Mouse (Mus musculus) spleen, adult 2 months (tissue): ENCODE measurements around the gene Tspan13. TPM values are rescaled to one million over a fixed set of nuclear protein-coding genes. Genes with fewer than 3 reads are reported as not detected.

Experiments
- DNase-seq, 2 experiments: peaks; one replicate each; pipeline versions ENCODE4 v3.0.0 to v3.0.0-alpha.2; 2012 to 2021; ENCODE audit warnings: low spot score in 2 of 2, low read depth in 1 of 2
- H3K27ac ChIP-seq: fragments of 200-500 bp; 2 replicates; pipeline ENCODE4 v1.5.1; 2012; ENCODE audit warnings: low read length, inconsistent platforms; ENCODE audit not compliant: insufficient read depth
- H3K27me3 ChIP-seq: fragments of 200-500 bp; 2 replicates; pipeline ENCODE4 v1.6.1; 2012; ENCODE audit warnings: mild to moderate bottlenecking, moderate library complexity, low read length, inconsistent platforms; ENCODE audit not compliant: control insufficient read depth, insufficient read depth
- H3K36me3 ChIP-seq: fragments of 200-500 bp; 2 replicates; pipeline ENCODE4 v1.6.1; 2012; ENCODE audit warnings: mild to moderate bottlenecking, low read length, inconsistent platforms; ENCODE audit not compliant: control insufficient read depth, insufficient read depth
- H3K4me1 ChIP-seq: fragments of 200-500 bp; 2 replicates; pipeline ENCODE4 v1.6.1; 2011; ENCODE audit warnings: inconsistent platforms; ENCODE audit not compliant: control insufficient read depth, insufficient read depth, insufficient read length
- H3K4me3 ChIP-seq: fragments of 200-500 bp; 2 replicates; pipeline ENCODE4 v1.5.1; 2011; ENCODE audit warnings: mild to moderate bottlenecking, inconsistent platforms; ENCODE audit not compliant: insufficient read depth, insufficient read length; ENCODE audit errors: extremely low read depth
- CTCF ChIP-seq: fragments of 200-500 bp; IDR thresholded peaks from 2 replicates; pipeline ENCODE4 v1.5.1; 2011; ENCODE audit warnings: mild to moderate bottlenecking, inconsistent platforms; ENCODE audit not compliant: insufficient read depth, insufficient read length, insufficient replicate concordance; ENCODE audit errors: extremely low read depth
- POLR2A ChIP-seq: fragments of 200-500 bp; IDR thresholded peaks from 2 replicates; pipeline ENCODE4 v1.6.1; 2011; ENCODE audit warnings: low read depth, low read length, inconsistent platforms
- WGBS: fragments of 180-500 bp; shearing (Covaris S2); methylation state at CpG from one replicate; pipeline ENCODE4 v1.1.7; 2018; 5-methylcytosine and 5-hydroxymethylcytosine counted together
- polyA plus RNA-seq: library from polyadenylated mRNA; depleted of rRNA; stranded (reverse); fragments of >200 nt; gene quantifications from 2 replicates; pipeline ENCODE4 v1.2.3, GENCODE M21; 2012; rRNA removed

Gene Tspan13
- polyA plus RNA-seq, 1 experiment = 298 TPM

GRCm38 (mm10) chr12:35981732-35982360 is 60.5 kb downstream of the Tspan13 start:
- 33% methylated on average over 6 of the region's 6 CpGs for WGBS
- no peak for DNase-seq
- TF ChIP-seq CTCF (no peak), POLR2A (no peak)

GRCm38 (mm10) chr12:35979625-35980024 is 62.7 kb downstream of the Tspan13 start:
- no peak overlapping the region for H3K27ac ChIP-seq
- TF ChIP-seq POLR2A = no peak
- 90% methylated on average over 5 of the region's 5 CpGs for WGBS
- no peak overlapping the region for H3K4me3 ChIP-seq
- no peaks in the 10 kb centered on the region for H3K27me3 ChIP-seq
- peaks cover 6% of the 10 kb centered on the region; the same call in 1 of the 2 replicates for H3K4me1 ChIP-seq
- H3K36me3 ChIP-seq = no peaks in the 10 kb centered on the region
- no peak for DNase-seq

More at GRCm38 (mm10) chr12:35981732-35982360, 60.5 kb downstream of the Tspan13 start:
- Histone ChIP-seq H3K4me1 (peaks cover 6% of the 10 kb centered on the region; the same call in 1 of the 2 replicates), H3K36me3 (no peaks in the 10 kb centered on the region), H3K27ac (no peak overlapping the region), H3K27me3 (no peaks in the 10 kb centered on the region), H3K4me3 (no peak overlapping the region)

GRCm38 (mm10) chr12:35977633-35978246 is 64.6 kb downstream of the Tspan13 start:
- WGBS = 84% methylated on average over 6 of the region's 6 CpGs
- no peaks in the 10 kb centered on the region for H3K36me3 ChIP-seq
- H3K27me3 ChIP-seq = no peaks in the 10 kb centered on the region
- no peak overlapping the region for H3K4me3 ChIP-seq
- no peak for TF ChIP-seq CTCF
- no peak for DNase-seq
- H3K27ac ChIP-seq = no peak overlapping the region
- H3K4me1 ChIP-seq = no peaks in the 10 kb centered on the region

- no peaks in the 10 kb centered on the region for H3K4me1 ChIP-seq
- H3K27ac ChIP-seq = no peak overlapping the region
- H3K4me3 ChIP-seq = no peak overlapping the region
- TF ChIP-seq POLR2A (no peak), CTCF (no peak)
- no peaks in the 10 kb centered on the region for H3K36me3 ChIP-seq
- WGBS = 30% methylated on average over 3 of the region's 3 CpGs
- no peaks in the 10 kb centered on the region for H3K27me3 ChIP-seq
- DNase-seq = no peak
Measured at GRCm38 (mm10) chr12:35975898-35976297, 66.4 kb downstream of the Tspan13 start.

- H3K27ac ChIP-seq = no peak overlapping the region
- H3K27me3 ChIP-seq = no peaks in the 10 kb centered on the region
- H3K36me3 ChIP-seq = no peaks in the 10 kb centered on the region
- H3K4me1 ChIP-seq = no peaks in the 10 kb centered on the region
- TF ChIP-seq CTCF (no peak), POLR2A (no peak)
- H3K4me3 ChIP-seq = no peak overlapping the region
- 70% methylated on average over 7 of the region's 7 CpGs for WGBS
- DNase-seq = no peak
Measured at GRCm38 (mm10) chr12:35966768-35967141, 75.5 kb downstream of the Tspan13 start.

GRCm38 (mm10) chr12:35966098-35966767 is 76.1 kb downstream of the Tspan13 start:
- Histone ChIP-seq H3K4me1 (no peaks in the 10 kb centered on the region), H3K27me3 (no peaks in the 10 kb centered on the region), H3K36me3 (no peaks in the 10 kb centered on the region), H3K4me3 (no peak overlapping the region), H3K27ac (no peak overlapping the region)
- DNase-seq = no peak
- TF ChIP-seq CTCF (no peak), POLR2A (no peak)
- 80% methylated on average over 7 of the region's 7 CpGs for WGBS

Other genes starting within 250 kb of the Tspan13 start
- gene Agr3, start 116.9 kb downstream of the Tspan13 start, polyA plus RNA-seq = not detected in 2 replicates
- gene Agr2, start 49.6 kb downstream of the Tspan13 start, polyA plus RNA-seq = 0.12 TPM in 1 of 2 replicates, not detected in the other
- gene Ankmy2, start 114.6 kb upstream of the Tspan13 start, polyA plus RNA-seq = 3.6 and 4.2 TPM in 2 replicates
- 8.2 and 12.1 TPM in 2 replicates for gene Bzw2, start 115.6 kb upstream of the Tspan13 start, polyA plus RNA-seq
- gene Lrrc72, start 210.9 kb upstream of the Tspan13 start, polyA plus RNA-seq = not detected in 2 replicates